Mouse (Mus musculus) liver, adult 2 months (tissue): ENCODE results near the gene Myzap. TPM values are rescaled to one million over a fixed set of nuclear protein-coding genes. Genes with fewer than 3 reads are reported as not detected.

Experiments used
- DNase-seq: peaks from one replicate; pipeline ENCODE4 v3.0.0-alpha.2; 2011; ENCODE audit warnings: low read depth, low spot score; ENCODE audit errors: extremely low read depth
- H3K27ac ChIP-seq: fragments of 200-500 bp; replicated peaks from 2 replicates; pipeline ENCODE4 v1.5.1; 2012; ENCODE audit warnings: low read depth, mild to moderate bottlenecking, control low read depth, inconsistent platforms, low read length; ENCODE audit not compliant: insufficient read depth
- H3K27me3 ChIP-seq: fragments of 200-500 bp; 2 replicates; pipeline ENCODE4 v1.6.1; 2012; ENCODE audit warnings: mild to moderate bottlenecking, moderate library complexity, low read length, inconsistent platforms; ENCODE audit not compliant: control insufficient read depth, insufficient read depth
- H3K36me3 ChIP-seq: fragments of 200-500 bp; 2 replicates; pipeline ENCODE4 v1.6.1; 2012; ENCODE audit warnings: low read length, inconsistent platforms; ENCODE audit not compliant: control insufficient read depth, insufficient read depth
- H3K4me1 ChIP-seq: fragments of 200-500 bp; 2 replicates; pipeline ENCODE4 v1.6.1; 2011; ENCODE audit warnings: low read length; ENCODE audit not compliant: control insufficient read depth, insufficient read depth
- H3K4me3 ChIP-seq: fragments of 200-500 bp; 2 replicates; pipeline ENCODE4 v1.5.1; 2011; ENCODE audit warnings: low read depth, mild to moderate bottlenecking, control low read depth, low read length, moderate library complexity; ENCODE audit not compliant: insufficient read depth
- H3K79me2 ChIP-seq: fragments of 200-500 bp; 2 replicates; pipeline ENCODE4 v1.6.1; 2012; ENCODE audit warnings: inconsistent platforms, mild to moderate bottlenecking, low read length, moderate library complexity; ENCODE audit not compliant: control insufficient read depth, insufficient read depth
- H3K9ac ChIP-seq: fragments of 200-500 bp; 2 replicates; pipeline ENCODE4 v1.6.1; 2012; ENCODE audit warnings: low read depth, mild to moderate bottlenecking, control low read depth, inconsistent platforms, low read length
- CTCF ChIP-seq: fragments of 200-500 bp; IDR thresholded peaks from 2 replicates; pipeline ENCODE4 v1.5.1; 2011; ENCODE audit warnings: low read depth, low read length, control low read depth
- POLR2A ChIP-seq: fragments of 200-500 bp; IDR thresholded peaks from 2 replicates; pipeline ENCODE4 v1.6.1; 2011; ENCODE audit warnings: low read length, control low read depth; ENCODE audit not compliant: insufficient read depth; ENCODE audit errors: extremely low read depth
- WGBS: fragments of 180-500 bp; shearing (Covaris S2); methylation state at CpG from one replicate; pipeline ENCODE4 v1.1.7; 2018; 5-methylcytosine and 5-hydroxymethylcytosine counted together
- polyA plus RNA-seq: library from polyadenylated mRNA; depleted of rRNA; stranded (reverse); fragments of >200 nt; gene quantifications from 2 replicates; pipeline ENCODE4 v1.2.3, GENCODE M21; 2012; rRNA removed
- total RNA-seq: library from RNA; depleted of rRNA; stranded (reverse); fragments of >200 nt; gene quantifications from 2 replicates; pipeline ENCODE4 v1.2.3, GENCODE M21; 2014; rRNA removed

The Myzap gene
- total and polyA plus RNA-seq, 2 experiments = 0.51 to 1.5 TPM

DNA sequence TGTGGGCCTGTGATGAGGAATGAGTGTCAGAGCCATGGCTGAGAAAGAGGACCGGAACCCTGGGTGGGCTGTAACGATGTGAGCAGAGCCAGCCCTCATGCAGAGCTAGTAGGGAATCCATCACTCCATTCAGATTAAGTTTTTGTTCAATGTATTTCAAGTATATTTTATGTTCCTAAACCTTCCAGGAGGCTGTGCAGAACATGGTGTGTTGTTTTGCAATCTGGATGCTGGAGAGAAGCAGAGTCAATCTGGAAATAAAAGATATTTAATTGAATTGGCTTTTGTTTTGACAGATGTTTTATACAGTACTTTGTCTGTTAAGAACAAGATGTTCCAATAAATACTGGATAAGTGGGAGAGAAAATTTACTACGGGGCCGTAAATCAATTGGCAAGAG is 135.4 kb downstream of the Myzap start:
- Histone ChIP-seq H3K4me1 (no peaks in the 10 kb centered on the region), H3K79me2 (no peaks in the 10 kb centered on the region), H3K27ac (no peak overlapping the region), H3K36me3 (no peaks in the 10 kb centered on the region), H3K9ac (no peak overlapping the region), H3K27me3 (0 out of 2 replicates have a peak, but pooled peaks cover 2% of the 10 kb centered on the region), H3K4me3 (no peak overlapping the region)
- DNase-seq = no peak
- no peak for TF ChIP-seq CTCF
- no peak for TF ChIP-seq POLR2A
- WGBS = 94% methylated on average over 4 of the region's 4 CpGs

Other genes with a start within 250 kb of the Myzap start
- 52.3 and 52.9 TPM in 2 replicates for gene Polr2m, start 106.4 kb downstream of the Myzap start, total RNA-seq
- gene Polr2m, start 106.4 kb downstream of the Myzap start, polyA plus RNA-seq = 200 and 264 TPM in 2 replicates
- 22.4 and 25.0 TPM in 2 replicates for gene Cgnl1, start 179.2 kb upstream of the Myzap start, total RNA-seq
- gene Cgnl1, start 179.2 kb upstream of the Myzap start, polyA plus RNA-seq = 16.3 and 17.2 TPM in 2 replicates